Mouse (Mus musculus): ENCODE measurements around the gene Josd2.

GRCm38 (mm10) chr7:44488545-44488944, 20.8 kb downstream of the Josd2 start:
- TF ChIP-seq POLR2A (IDR thresholded peaks at IDR 0.05; ENCODE audit: insufficient read depth, low read depth, low read length) (no peak), CTCF (IDR thresholded peaks at IDR 0.05; ENCODE audit: insufficient read depth, low read depth, low read length) (no peak)

All from olfactory bulb, adult 2 months (tissue).